Mouse (Mus musculus) erythroblast, embryonic 14.5 days (primary cell): Measurements from ENCODE around the gene Cuta.

ENCODE experiments used
- GATA1 ChIP-seq: IDR thresholded peaks from 2 replicates; pipeline ENCODE4 v1.6.1; 2012; ENCODE audit warnings: low read length, inconsistent platforms, mixed read lengths
- TAL1 ChIP-seq: IDR thresholded peaks from 3 replicates; pipeline ENCODE4 v1.6.1; 2012; ENCODE audit warnings: low read length, inconsistent platforms, mixed read lengths

- no peak for TF ChIP-seq GATA1
- TF ChIP-seq TAL1 = no peak
Measured at GRCm38 (mm10) chr17:26884995-26885926, 54.1 kb downstream of the Cuta start.
